Mouse (Mus musculus) forebrain, postnatal 0 days (tissue): Measurements from ENCODE around the gene BC051665. TPM values are rescaled to one million over a fixed set of nuclear protein-coding genes. Genes with fewer than 3 reads are reported as not detected.

ENCODE experiments used
- ATAC-seq: fragments of 200-750 bp; cut with Nextera tagmentation; 2 replicates; pipeline ENCODE4 v1.8.0; 2017; ENCODE audit warnings: mild to moderate bottlenecking, moderate library complexity
- DNase-seq: peaks from one replicate; pipeline ENCODE4 v3.0.0-alpha.2; 2015
- H3K27ac ChIP-seq: fragments of 300-500 bp; sonication (generic); 2 replicates; pipeline ENCODE4 v1.5.1; 2014; ENCODE audit warnings: low read depth, mild to moderate bottlenecking, antibody characterized with exemption, low read length, moderate library complexity, mixed read lengths
- H3K27me3 ChIP-seq: fragments of 300-500 bp; sonication (generic); 2 replicates; pipeline ENCODE4 v1.6.1; 2014; ENCODE audit warnings: mild to moderate bottlenecking, low read length, mixed read lengths; ENCODE audit not compliant: insufficient read depth
- H3K36me3 ChIP-seq: fragments of 300-500 bp; sonication (generic); 2 replicates; pipeline ENCODE4 v1.6.1; 2014; ENCODE audit warnings: mild to moderate bottlenecking, moderate library complexity; ENCODE audit not compliant: insufficient read depth
- H3K4me1 ChIP-seq: fragments of 300-500 bp; sonication (generic); 2 replicates; pipeline ENCODE4 v1.6.1; 2014; ENCODE audit warnings: antibody characterized with exemption; ENCODE audit not compliant: insufficient read depth
- H3K4me2 ChIP-seq: fragments of 300-500 bp; sonication (generic); 2 replicates; pipeline ENCODE4 v1.6.1; 2014; ENCODE audit warnings: low read depth, mild to moderate bottlenecking, moderate library complexity
- H3K4me3 ChIP-seq: fragments of 300-500 bp; sonication (generic); 2 replicates; pipeline ENCODE4 v1.5.1; 2014; ENCODE audit warnings: low read depth, low read length, mixed read lengths
- H3K9ac ChIP-seq: fragments of 300-500 bp; sonication (generic); 2 replicates; pipeline ENCODE4 v1.6.1; 2014; ENCODE audit warnings: mild to moderate bottlenecking
- H3K9me3 ChIP-seq: fragments of 300-500 bp; sonication (generic); 2 replicates; pipeline ENCODE4 v1.6.1; 2016; ENCODE audit warnings: low read length
- CTCF ChIP-seq: sonication (generic); IDR thresholded peaks from 2 replicates; pipeline ENCODE4 v1.5.1; 2016; ENCODE audit warnings: antibody characterized with exemption, control low read depth, low read depth
- WGBS: fragments of 180-500 bp; shearing (Covaris S2); extraction: QIAGEN DNeasy Blood & Tissue Kit; methylation state at CpG from one replicate; pipeline ENCODE4 v1.1.7; 2014; 5-methylcytosine and 5-hydroxymethylcytosine counted together
- polyA plus RNA-seq: library from polyadenylated mRNA; unstranded; fragments of >200 nt; fragmentation: Nextera tagmentation; extraction: Ambion mirVana; gene quantifications from 2 replicates; pipeline ENCODE4 v1.2.1, GENCODE M21; 2015
- total RNA-seq: library from RNA; depleted of rRNA; stranded (reverse); fragments of >200 nt; gene quantifications from 2 replicates; pipeline ENCODE4 v1.2.3, GENCODE M21; 2014; rRNA removed

The BC051665 gene
- total and polyA plus RNA-seq, 2 experiments from 2014 or later = not detected

- Histone ChIP-seq H3K4me2 (peak overlapping the region; percentile 14; the same call in 1 of the 2 replicates), H3K4me3 (no peak overlapping the region), H3K4me1 (no peaks in the 10 kb centered on the region), H3K27ac (no peak overlapping the region), H3K9ac (no peak overlapping the region), H3K27me3 (no peaks in the 10 kb centered on the region), H3K9me3 (no peaks in the 10 kb centered on the region), H3K36me3 (peaks cover 62% of the 10 kb centered on the region)
- ATAC-seq (peak; percentile 26), DNase-seq (peak; percentile 25)
- WGBS = 24% methylated on average over 9 of the region's 9 CpGs
- TF ChIP-seq CTCF = no peak
Measured at GRCm38 (mm10) chr13:60737632-60738324, 48.4 kb downstream of the BC051665 start.

DNA sequence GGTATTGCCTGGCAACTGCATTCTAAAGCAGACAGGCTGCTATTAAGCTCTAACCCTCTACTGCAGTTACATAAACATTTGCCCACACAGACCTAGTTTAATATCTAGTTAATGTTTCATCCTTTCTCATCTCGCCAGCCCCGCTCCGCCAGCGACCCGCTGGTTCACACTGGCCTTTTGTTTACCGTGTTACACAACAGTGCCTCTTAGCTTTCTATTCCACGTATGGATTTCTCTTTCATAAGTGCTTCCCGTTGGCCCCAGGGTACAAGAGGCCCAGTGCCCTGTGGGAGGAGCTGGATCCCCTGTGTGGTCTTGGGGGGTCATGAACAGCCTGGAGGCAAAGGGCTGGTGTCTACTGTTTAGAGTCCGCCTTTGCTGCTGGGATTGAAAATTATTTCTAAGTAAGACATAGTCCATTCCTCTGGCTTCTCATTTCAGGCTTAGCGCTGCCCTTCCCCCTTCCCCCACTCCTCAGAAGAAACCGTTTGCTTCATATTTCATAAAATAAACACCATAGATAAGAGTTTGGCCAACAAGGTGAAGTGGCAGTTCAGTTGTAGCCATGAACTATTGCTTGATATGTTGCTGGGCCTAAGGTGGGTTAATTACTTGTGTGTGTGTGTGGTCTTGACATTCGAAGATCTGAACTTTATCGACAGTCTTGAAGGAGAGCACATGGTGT, 49.6 kb downstream of the BC051665 start:
- H3K4me2 ChIP-seq = no peak overlapping the region
- H3K27me3 ChIP-seq = no peaks in the 10 kb centered on the region
- DNase-seq (no peak), ATAC-seq (no peak)
- H3K9me3 ChIP-seq = no peaks in the 10 kb centered on the region
- no peak overlapping the region for H3K27ac ChIP-seq
- WGBS = 56% methylated on average over 13 of the region's 13 CpGs
- no peaks in the 10 kb centered on the region for H3K4me1 ChIP-seq
- peaks cover 62% of the 10 kb centered on the region for H3K36me3 ChIP-seq
- TF ChIP-seq CTCF = no peak
- no peak overlapping the region for H3K9ac ChIP-seq
- H3K4me3 ChIP-seq = no peak overlapping the region

DNA sequence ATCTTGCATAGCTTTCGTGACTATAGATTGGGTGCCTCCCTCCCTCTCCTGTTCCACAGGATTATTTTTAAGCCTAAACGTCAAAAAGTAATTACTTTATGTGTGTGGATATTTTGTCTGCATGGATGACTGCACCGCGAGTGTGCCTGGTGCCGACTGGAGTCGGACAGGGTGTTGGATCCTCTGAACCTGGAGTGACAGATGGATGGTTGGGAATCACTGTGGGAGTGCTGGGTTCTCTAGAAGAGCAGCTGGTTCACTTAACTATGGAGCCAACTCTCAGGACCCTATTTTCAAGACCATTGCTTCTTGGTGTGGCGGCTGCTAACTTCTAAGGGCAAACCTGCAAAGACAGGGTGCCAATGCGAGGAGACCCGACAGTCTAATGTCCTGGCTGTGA, 50.9 kb downstream of the BC051665 start:
- DNase-seq = no peak
- no peak overlapping the region for H3K27ac ChIP-seq

More for the DNA sequence above, 50.9 kb downstream of the BC051665 start:
- no peaks in the 10 kb centered on the region for H3K9me3 ChIP-seq
- H3K4me1 ChIP-seq = no peaks in the 10 kb centered on the region
- TF ChIP-seq CTCF = no peak
- no peak overlapping the region for H3K9ac ChIP-seq
- H3K4me2 ChIP-seq = no peak overlapping the region
- no peak for ATAC-seq
- H3K27me3 ChIP-seq = no peaks in the 10 kb centered on the region
- H3K4me3 ChIP-seq = no peak overlapping the region
- WGBS = 76% methylated on average over 9 of the region's 9 CpGs
- H3K36me3 ChIP-seq = peaks cover 66% of the 10 kb centered on the region

Other genes with a start within 250 kb of the BC051665 start
- 67.1 and 72.6 TPM in 2 replicates for gene Dapk1, start 184.4 kb downstream of the BC051665 start, total RNA-seq
- gene Dapk1, start 184.4 kb downstream of the BC051665 start, polyA plus RNA-seq = 25.9 and 35.6 TPM in 2 replicates
- not detected in 2 replicates for gene Ctsll3, start 16.5 kb upstream of the BC051665 start, total RNA-seq
- not detected in 2 replicates for gene Ctsll3, start 16.5 kb upstream of the BC051665 start, polyA plus RNA-seq
- 0.15 TPM in 1 of 2 replicates, not detected in the other for gene 4930486L24Rik, start 78.1 kb upstream of the BC051665 start, total RNA-seq
- not detected in 2 replicates for gene 4930486L24Rik, start 78.1 kb upstream of the BC051665 start, polyA plus RNA-seq
- not detected in 2 replicates for gene Gm49392, start 110.5 kb upstream of the BC051665 start, total RNA-seq
- gene Gm49392, start 110.5 kb upstream of the BC051665 start, polyA plus RNA-seq = not detected in 2 replicates
- gene Ctla2b, start 111.1 kb upstream of the BC051665 start, total RNA-seq = 2.2 and 3.4 TPM in 2 replicates
- 0.87 and 2.7 TPM in 2 replicates for gene Ctla2b, start 111.1 kb upstream of the BC051665 start, polyA plus RNA-seq
- gene Tpbpb, start 118.5 kb upstream of the BC051665 start, total RNA-seq = not detected in 2 replicates
- not detected in 2 replicates for gene Tpbpb, start 118.5 kb upstream of the BC051665 start, polyA plus RNA-seq
- gene Gm49393, start 149.2 kb upstream of the BC051665 start, total RNA-seq = not detected in 2 replicates
- gene Gm49393, start 149.2 kb upstream of the BC051665 start, polyA plus RNA-seq = not detected in 2 replicates
- gene Gm49391, start 150.2 kb upstream of the BC051665 start, total RNA-seq = 6.5 and 6.8 TPM in 2 replicates
- gene Gm49391, start 150.2 kb upstream of the BC051665 start, polyA plus RNA-seq = 0.69 and 1.2 TPM in 2 replicates
- gene Ctla2a, start 150.3 kb upstream of the BC051665 start, total RNA-seq = 11.7 and 14.0 TPM in 2 replicates
- 32.7 and 36.4 TPM in 2 replicates for gene Ctla2a, start 150.3 kb upstream of the BC051665 start, polyA plus RNA-seq
- not detected in 2 replicates for gene Tpbpa, start 155.6 kb upstream of the BC051665 start, total RNA-seq
- not detected in 2 replicates for gene Tpbpa, start 155.6 kb upstream of the BC051665 start, polyA plus RNA-seq
- gene Ctsj, start 219.6 kb upstream of the BC051665 start, total RNA-seq = not detected in 2 replicates
- gene Ctsj, start 219.6 kb upstream of the BC051665 start, polyA plus RNA-seq = not detected in 2 replicates